Mouse (Mus musculus) limb, embryonic 14.5 days (tissue): ENCODE measurements around the gene Tnik. TPM values are rescaled to one million over a fixed set of nuclear protein-coding genes. Genes with fewer than 3 reads are reported as not detected.

Experiments
- ATAC-seq: fragments of 200-750 bp; cut with Nextera tagmentation; 2 replicates; pipeline ENCODE4 v1.8.0; 2017; ENCODE audit warnings: low read depth, moderate number of reproducible peaks, moderate TSS enrichment; ENCODE audit not compliant: low FRiP score
- DNase-seq: peaks from one replicate; pipeline ENCODE4 v3.0.0-alpha.2; 2015; ENCODE audit warnings: low spot score
- H3K27ac ChIP-seq: fragments of 300-500 bp; sonication (generic); replicated peaks from 2 replicates; pipeline ENCODE4 v1.5.1; 2014; ENCODE audit warnings: low read depth, mild to moderate bottlenecking, low read length, moderate library complexity, mixed read lengths
- H3K27me3 ChIP-seq: fragments of 300-500 bp; sonication (generic); 2 replicates; pipeline ENCODE4 v1.6.1; 2014; ENCODE audit warnings: low read length, mixed read lengths; ENCODE audit not compliant: control insufficient read depth, insufficient read depth
- H3K36me3 ChIP-seq: fragments of 300-500 bp; sonication (generic); 2 replicates; pipeline ENCODE4 v1.6.1; 2014; ENCODE audit warnings: mild to moderate bottlenecking, low read length, moderate library complexity, mixed read lengths; ENCODE audit not compliant: control insufficient read depth, insufficient read depth
- H3K4me1 ChIP-seq: fragments of 300-500 bp; sonication (generic); 2 replicates; pipeline ENCODE4 v1.6.1; 2014; ENCODE audit warnings: antibody characterized with exemption, low read length, mixed read lengths; ENCODE audit not compliant: control insufficient read depth, insufficient read depth
- H3K4me2 ChIP-seq: fragments of 300-500 bp; sonication (generic); replicated peaks from 2 replicates; pipeline ENCODE4 v1.6.1; 2014; ENCODE audit warnings: low read depth, mild to moderate bottlenecking, low read length, moderate library complexity; ENCODE audit not compliant: severe bottlenecking
- H3K4me3 ChIP-seq: fragments of 300-500 bp; sonication (generic); replicated peaks from 2 replicates; pipeline ENCODE4 v1.5.1; 2014; ENCODE audit warnings: low read length
- H3K9ac ChIP-seq: fragments of 300-500 bp; sonication (generic); 2 replicates; pipeline ENCODE4 v1.6.1; 2014; ENCODE audit warnings: mild to moderate bottlenecking, low read depth, low read length, moderate library complexity; ENCODE audit not compliant: severe bottlenecking
- H3K9me3 ChIP-seq: fragments of 300-500 bp; sonication (generic); 2 replicates; pipeline ENCODE4 v1.6.1; 2016; ENCODE audit warnings: low read length; ENCODE audit not compliant: control insufficient read depth
- POLR2A ChIP-seq: fragments of 200-500 bp; IDR thresholded peaks from 2 replicates; pipeline ENCODE4 v1.8.0; 2012; ENCODE audit warnings: inconsistent platforms, mild to moderate bottlenecking, moderate library complexity, borderline replicate concordance; ENCODE audit not compliant: insufficient read depth, insufficient read length; ENCODE audit errors: extremely low read depth
- WGBS: fragments of 180-500 bp; shearing (Covaris S2); extraction: QIAGEN DNeasy Blood & Tissue Kit; methylation state at CpG from one replicate; pipeline ENCODE4 v1.1.7; 2014; 5-methylcytosine and 5-hydroxymethylcytosine counted together
- polyA plus RNA-seq, 2 experiments: library from polyadenylated mRNA; depleted of rRNA in 1 of 2; stranded (reverse) in 1 of 2; unstranded in 1 of 2; fragments of >200 nt; fragmentation: Nextera tagmentation in 1 of 2; extraction: Ambion mirVana in 1 of 2; gene quantifications; 2 replicates each; pipeline versions ENCODE4 v1.2.1 to v1.2.3; 2012 to 2014

The Tnik gene
- polyA plus RNA-seq, 2 experiments = 5.4 to 9.6 TPM

GRCm38 (mm10) chr3:28274763-28275162, 11.7 kb downstream of the Tnik start:
- Histone ChIP-seq H3K4me3 (no peak overlapping the region), H3K9ac (no peak overlapping the region), H3K4me1 (no peaks in the 10 kb centered on the region), H3K9me3 (no peaks in the 10 kb centered on the region), H3K4me2 (no peak overlapping the region), H3K27me3 (no peaks in the 10 kb centered on the region), H3K27ac (no peak overlapping the region), H3K36me3 (no peaks in the 10 kb centered on the region)
- DNase-seq (no peak), ATAC-seq (no peak)
- WGBS = 86% methylated on average over 4 of the region's 4 CpGs
- TF ChIP-seq POLR2A = no peak

GRCm38 (mm10) chr3:28289693-28290092, 26.7 kb downstream of the Tnik start:
- no peaks in the 10 kb centered on the region for H3K27me3 ChIP-seq
- no peak overlapping the region for H3K4me2 ChIP-seq
- no peaks in the 10 kb centered on the region for H3K9me3 ChIP-seq
- no peak overlapping the region for H3K9ac ChIP-seq
- WGBS = 33% methylated on average over 1 of the region's 1 CpGs
- H3K4me3 ChIP-seq = no peak overlapping the region
- no peak for ATAC-seq
- no peak for DNase-seq
- H3K36me3 ChIP-seq = no peaks in the 10 kb centered on the region
- H3K4me1 ChIP-seq = no peaks in the 10 kb centered on the region
- no peak overlapping the region for H3K27ac ChIP-seq
- TF ChIP-seq POLR2A = no peak

- ATAC-seq = no peak
- no peaks in the 10 kb centered on the region for H3K9me3 ChIP-seq
- H3K9ac ChIP-seq = no peak overlapping the region
- H3K4me1 ChIP-seq = no peaks in the 10 kb centered on the region
- H3K4me3 ChIP-seq = no peak overlapping the region
- H3K36me3 ChIP-seq = no peaks in the 10 kb centered on the region
- H3K4me2 ChIP-seq = no peak overlapping the region
- no peaks in the 10 kb centered on the region for H3K27me3 ChIP-seq
- 77% methylated on average over 4 of the region's 4 CpGs for WGBS
- no peak for DNase-seq
- no peak for TF ChIP-seq POLR2A
- H3K27ac ChIP-seq = no peak overlapping the region
Measured at GRCm38 (mm10) chr3:28301378-28301777, 38.4 kb downstream of the Tnik start.

- H3K4me1 ChIP-seq = no peaks in the 10 kb centered on the region
- no peak overlapping the region for H3K9ac ChIP-seq
- no peaks in the 10 kb centered on the region for H3K36me3 ChIP-seq
- no peaks in the 10 kb centered on the region for H3K27me3 ChIP-seq
- no peak for TF ChIP-seq POLR2A
- no peak for ATAC-seq
- H3K4me2 ChIP-seq = no peak overlapping the region
- no peak overlapping the region for H3K27ac ChIP-seq
- no peak overlapping the region for H3K4me3 ChIP-seq
- 72% methylated on average over 5 of the region's 5 CpGs for WGBS
- DNase-seq = no peak
- no peaks in the 10 kb centered on the region for H3K9me3 ChIP-seq
Measured at GRCm38 (mm10) chr3:28303915-28304314, 40.9 kb downstream of the Tnik start.

- no peaks in the 10 kb centered on the region for H3K27me3 ChIP-seq
- H3K4me3 ChIP-seq = no peak overlapping the region
- no peaks in the 10 kb centered on the region for H3K36me3 ChIP-seq
- WGBS = 88% methylated on average over 3 of the region's 3 CpGs
- H3K4me2 ChIP-seq = no peak overlapping the region
- no peak overlapping the region for H3K27ac ChIP-seq
- DNase-seq (no peak), ATAC-seq (no peak)
- H3K9me3 ChIP-seq = no peaks in the 10 kb centered on the region
- TF ChIP-seq POLR2A = no peak
- no peak overlapping the region for H3K9ac ChIP-seq
- no peaks in the 10 kb centered on the region for H3K4me1 ChIP-seq
Measured at GRCm38 (mm10) chr3:28306852-28307251, 43.8 kb downstream of the Tnik start.

- Histone ChIP-seq H3K27me3 (no peaks in the 10 kb centered on the region), H3K4me2 (no peak overlapping the region), H3K4me1 (no peaks in the 10 kb centered on the region), H3K27ac (no peak overlapping the region), H3K4me3 (no peak overlapping the region), H3K9ac (no peak overlapping the region), H3K9me3 (no peaks in the 10 kb centered on the region), H3K36me3 (no peaks in the 10 kb centered on the region)
- WGBS = 89% methylated on average over 2 of the region's 2 CpGs
- no peak for ATAC-seq
- no peak for TF ChIP-seq POLR2A
- DNase-seq = no peak
Measured at GRCm38 (mm10) chr3:28314438-28314837, 51.4 kb downstream of the Tnik start.
